Mouse (Mus musculus): ENCODE results near the gene Zc3hav1.
"Not testable (repeated sequence)": the region's sequence is repeated elsewhere in the genome, so short reads cannot be mapped to it uniquely, and the experiment has no call there.

The Zc3hav1 gene

DNA sequence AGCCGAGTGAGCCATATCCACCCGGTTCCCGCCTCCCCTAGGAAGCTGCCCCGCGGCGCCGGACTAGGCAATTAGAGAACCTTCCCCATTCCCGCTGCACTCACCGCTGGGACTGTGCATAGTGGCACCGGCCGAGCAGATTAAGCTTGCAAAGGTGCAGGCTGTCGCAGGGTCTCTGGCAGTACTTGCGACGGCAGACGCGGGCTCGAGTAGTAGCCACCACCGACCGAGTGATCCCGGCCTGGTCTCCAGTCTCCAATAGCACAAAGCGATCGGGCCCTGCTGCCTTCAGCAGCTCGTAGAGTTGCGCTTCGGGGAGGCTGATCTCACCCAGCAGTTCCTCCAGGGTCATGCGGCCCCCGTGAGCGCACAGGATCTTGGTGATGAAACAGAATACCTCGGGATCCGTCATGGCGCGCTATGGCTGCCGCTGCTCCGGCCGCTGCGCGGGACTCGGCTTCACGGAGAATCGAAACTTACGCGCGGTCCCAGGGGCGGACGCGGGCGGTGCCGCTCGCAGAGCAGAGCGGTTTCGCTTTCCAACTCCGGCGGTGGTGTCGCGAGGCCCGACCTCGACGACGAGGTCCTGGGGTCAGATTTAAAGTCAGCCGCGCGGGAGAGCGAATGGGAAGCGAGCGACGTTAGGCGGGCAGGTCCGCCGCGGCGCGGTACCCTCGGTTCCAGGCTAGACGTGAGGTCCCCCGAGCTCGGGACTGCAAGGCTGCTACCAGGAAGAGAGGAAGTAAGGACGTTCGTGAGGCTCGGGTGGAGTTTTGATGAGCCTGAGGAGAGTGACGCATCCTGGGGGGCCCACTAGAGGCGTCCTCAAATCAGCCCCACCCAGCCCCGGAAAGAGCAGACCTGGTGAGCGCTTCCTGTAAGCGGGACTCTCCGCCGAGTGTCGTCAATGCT, at the start of gene Zc3hav1:
Gene Zc3hav1 (minus strand): TSS at position 793 of the 912 bp plus-strand sequence.
- peak; percentile 86 for DNase-seq

DNA sequence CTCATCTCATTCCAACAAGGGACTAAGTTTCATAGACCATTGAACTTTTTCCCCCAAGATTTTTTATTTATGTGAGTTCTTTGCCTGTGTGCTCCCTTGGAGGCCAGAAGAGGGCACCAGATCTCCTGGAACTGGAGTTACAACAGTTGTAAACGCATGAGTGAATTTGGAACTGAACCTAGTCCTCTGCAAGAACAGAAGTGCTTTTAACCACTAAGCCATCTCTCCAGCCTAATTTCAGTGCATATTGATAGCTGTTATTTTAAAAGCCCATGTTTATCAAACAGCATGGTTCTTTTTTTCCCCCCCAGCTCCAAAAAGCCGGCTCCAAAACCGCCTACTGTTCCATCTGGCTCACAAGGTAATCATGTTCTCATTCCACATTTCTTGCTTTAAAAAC, 35.3 kb upstream of the Zc3hav1 start:
- DNase-seq, result peak; percentile 48

DNA sequence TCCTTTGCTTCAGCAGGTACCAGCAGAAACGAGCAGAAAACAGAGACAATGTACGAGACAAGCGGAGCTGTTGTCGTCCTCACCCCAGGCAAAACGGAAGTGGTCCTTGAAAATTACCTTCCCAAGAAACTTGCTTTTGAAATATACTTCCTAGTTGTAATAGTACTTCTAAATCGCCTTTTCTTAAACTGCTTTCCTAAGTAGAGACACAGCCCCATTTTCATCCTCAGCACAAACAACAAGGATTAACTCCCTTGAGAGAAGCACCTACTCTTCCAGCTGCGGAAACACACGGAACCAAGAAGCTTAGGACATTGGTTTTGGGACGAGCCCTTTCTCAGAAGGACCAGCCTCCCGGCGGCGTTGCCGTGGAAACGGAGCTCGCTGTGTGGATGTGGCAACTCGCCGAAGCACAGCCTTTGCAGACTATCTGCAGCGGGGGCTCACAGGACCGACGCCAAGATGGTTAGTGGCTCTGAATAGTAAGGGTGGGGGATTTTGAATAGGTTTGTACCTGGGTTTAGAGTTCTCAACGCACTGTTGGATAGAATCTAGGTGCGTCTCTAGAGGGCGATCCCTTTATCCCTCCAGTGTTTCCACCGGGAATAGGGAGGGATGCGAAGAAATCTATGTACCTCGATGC, 26.8 kb upstream of the Zc3hav1 start, which contains the start of gene Ttc26:
Gene Ttc26 (plus strand): TSS at position 341 of the 643 bp plus-strand sequence.
- DNase-seq, result peak; percentile 90

DNA sequence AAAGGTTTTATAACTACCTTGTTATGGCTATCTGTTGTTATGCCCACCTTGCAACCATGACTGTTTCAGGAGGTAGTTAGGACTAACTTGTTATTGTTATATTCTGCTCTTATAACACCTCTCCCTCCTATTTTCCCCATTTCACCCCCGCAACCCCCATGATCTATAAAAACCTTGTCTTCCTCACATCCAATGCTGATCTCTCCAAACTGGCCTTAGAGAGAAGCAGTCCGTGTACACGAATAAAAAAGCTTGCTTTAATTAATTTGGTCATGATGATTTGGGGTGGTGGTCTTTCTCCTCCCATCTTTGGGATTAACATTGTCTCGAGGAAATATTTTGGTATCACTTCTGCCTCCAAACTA, 26.3 kb upstream of the Zc3hav1 start:
- no peak for DNase-seq

DNA sequence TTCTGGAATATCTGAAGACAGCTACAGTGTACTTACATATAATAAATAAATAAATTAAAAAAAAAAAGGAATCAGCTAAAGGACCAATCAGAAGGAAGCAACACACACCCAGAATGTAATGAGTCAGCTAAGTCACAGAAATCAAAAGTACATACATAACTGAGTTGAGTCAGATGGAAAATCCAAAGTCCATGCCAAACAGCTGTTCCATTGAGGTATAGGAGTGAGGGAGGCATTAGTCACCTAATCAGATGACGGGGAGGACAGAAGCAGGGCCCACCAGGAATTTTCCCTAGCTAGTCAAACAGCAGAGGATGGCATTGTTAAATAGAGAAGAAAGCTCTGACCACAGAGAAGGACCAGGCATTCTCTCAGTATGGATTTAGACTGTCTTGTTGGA, 19.9 kb upstream of the Zc3hav1 start:
- DNase-seq, result no peak

DNA sequence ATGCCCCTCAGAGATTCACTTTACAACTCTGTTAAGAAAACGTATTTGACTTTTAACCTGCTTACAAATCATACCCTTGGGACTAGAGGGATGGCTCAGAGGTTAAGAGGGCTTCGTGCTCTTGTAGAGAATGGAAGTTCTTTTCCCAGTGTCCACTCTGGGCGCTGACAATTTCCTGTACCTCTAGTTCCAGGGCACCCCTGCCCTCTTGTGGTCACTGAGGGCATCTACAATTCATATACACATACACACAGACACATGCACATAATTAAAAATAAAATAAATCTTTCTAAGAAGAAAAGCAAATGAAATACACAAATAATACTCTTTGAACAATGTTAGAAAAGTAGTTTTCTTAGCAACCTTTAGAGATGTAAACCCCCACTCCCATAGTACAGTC, 15.5 kb upstream of the Zc3hav1 start:
- no peak for DNase-seq

DNA sequence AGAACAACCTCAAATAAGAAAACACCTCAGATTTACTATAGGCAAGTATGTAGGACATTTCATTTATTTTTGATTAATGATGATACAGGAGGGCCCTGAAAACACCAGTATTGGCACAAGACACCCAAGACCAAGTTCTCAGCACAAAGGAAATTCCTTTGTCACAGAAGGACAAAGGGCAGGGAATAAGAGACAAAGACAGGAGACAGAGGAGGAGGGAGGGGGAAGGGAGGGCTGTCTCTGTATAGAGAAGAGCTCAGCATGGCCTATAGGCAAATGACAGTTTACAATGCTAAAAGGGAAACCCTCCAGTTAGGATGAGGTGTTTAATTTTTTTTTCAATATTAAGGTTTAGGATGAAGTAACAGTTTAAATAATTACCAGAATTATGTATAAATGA, 9.7 kb upstream of the Zc3hav1 start:
- no peak for DNase-seq

DNA sequence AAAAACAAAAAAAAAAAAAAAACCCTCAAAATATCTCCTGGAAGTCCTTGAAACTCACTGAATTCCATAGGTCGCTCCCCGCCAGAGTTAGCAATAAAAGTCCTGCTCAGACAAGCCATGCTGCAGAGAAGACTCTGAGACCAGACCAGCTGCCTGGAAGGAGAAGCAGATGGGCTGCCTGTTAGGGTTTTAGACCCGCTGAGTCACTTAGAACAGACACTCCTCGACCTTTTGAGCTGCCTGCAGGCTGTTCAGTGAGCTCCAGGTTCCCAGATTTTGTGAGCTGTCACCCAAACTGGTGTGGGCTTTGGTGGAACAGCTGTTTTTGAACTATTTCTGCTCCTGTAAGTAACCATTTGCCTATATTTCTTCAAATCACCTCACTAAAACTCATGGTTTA, 9.0 kb upstream of the Zc3hav1 start:
- no peak for DNase-seq

DNA sequence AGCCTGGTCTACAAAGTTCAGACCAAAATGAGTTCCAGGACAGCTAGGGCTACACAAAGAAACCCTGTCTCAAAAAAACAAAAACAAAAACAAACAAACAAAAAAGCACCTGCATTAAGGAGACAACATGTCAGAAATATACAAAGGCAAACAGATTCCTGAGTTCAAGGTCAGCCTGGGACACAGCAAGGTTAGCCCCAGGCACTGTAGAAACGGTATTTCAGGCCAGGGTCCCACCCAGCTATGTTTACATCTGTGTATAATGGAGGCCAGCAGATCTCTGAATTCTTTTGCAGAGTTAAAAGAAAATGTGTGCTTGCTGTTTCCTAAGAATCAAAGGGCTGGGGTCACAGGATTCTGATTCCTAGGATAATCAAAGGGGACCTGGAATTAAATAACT, 7.5 kb upstream of the Zc3hav1 start:
- no peak for DNase-seq

DNA sequence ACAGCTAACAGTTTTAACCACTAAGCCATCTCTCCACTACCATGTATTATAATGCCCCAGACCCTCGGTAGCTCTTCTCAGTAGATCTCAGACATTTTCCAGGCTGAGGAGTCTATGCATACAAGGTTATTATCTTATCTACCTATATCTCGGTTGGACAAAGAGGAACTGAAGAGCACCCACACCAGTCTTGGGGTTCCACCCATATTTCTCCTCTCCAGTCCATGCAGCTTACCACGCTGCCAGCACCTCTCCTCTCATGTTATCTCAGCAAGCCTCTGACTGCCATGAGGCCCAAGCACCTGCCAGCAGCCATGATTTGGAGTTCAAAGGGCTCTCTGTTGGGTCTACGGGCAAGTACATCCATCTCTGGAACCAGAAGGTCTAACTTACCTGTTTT, 6.7 kb upstream of the Zc3hav1 start:
- DNase-seq, result no peak

DNA sequence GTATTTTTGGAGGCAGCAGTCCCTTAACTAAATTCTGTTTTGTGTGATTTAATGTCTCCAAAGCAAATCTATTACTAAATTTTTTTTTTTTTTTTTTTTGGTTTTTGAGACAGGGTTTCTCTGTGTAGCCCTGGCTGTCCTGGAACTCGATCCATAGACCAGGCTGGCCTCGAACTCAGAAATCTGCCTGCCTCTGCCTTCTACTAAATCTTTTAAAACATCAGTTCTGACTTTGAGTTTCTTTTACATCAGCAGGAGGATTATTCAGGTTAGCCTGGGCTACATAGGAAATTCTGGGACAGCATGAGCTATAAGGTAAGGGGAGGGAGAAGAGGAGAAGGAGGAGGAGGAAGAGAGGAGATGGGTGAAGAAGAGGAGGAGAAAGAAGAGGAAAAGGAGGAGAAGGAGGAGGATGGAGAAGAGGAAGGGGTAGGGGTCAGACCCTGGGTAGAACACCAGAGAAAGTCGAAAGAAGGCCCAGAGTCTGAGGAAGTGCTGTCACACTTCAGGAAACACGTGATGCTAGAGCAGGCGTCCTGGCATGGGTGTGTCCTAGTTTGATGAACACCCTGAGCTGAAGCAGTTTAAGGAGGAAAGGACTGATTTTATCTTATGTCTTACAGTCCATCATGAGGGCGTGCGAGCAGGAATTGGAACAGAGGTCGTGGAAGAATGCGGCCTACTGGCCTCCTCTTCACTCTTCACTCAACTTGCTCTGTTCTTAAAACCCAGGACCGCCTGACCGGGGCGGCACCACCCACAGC, 5.5 kb upstream of the Zc3hav1 start:
- DNase-seq, result peak; percentile 39

DNA sequence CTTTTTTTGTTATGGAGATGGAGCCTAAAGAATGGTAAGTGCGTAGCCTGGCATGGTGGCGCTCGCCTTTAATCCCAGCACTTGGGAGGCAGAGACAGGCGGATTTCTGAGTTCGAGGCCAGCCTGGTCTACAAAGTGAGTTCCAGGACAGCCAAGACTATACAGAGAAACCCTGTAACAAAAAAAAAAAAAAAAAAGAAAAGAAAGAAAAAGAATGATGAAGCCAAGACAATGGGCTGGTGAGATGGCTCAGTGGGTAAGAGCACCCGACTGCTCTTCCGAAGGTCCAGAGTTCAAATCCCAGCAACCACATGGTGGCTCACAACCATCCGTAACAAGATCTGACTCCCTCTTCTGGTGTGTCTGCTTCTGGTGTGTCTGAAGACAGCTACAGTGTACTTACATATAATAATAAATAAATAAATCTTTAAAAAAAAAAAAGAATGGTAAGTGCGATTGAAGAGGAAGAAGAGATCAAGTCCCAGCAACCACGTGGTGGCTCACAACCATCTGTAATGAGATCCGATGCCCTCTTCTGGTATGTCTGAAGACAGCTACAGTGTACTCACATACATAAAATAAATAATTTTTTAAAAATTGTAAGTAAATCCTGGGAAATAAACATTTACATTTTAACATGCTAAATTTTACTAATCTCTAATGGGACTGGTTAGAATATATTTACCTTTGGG, 4.8 kb upstream of the Zc3hav1 start:
- DNase-seq, result not testable (repeated sequence)

DNA sequence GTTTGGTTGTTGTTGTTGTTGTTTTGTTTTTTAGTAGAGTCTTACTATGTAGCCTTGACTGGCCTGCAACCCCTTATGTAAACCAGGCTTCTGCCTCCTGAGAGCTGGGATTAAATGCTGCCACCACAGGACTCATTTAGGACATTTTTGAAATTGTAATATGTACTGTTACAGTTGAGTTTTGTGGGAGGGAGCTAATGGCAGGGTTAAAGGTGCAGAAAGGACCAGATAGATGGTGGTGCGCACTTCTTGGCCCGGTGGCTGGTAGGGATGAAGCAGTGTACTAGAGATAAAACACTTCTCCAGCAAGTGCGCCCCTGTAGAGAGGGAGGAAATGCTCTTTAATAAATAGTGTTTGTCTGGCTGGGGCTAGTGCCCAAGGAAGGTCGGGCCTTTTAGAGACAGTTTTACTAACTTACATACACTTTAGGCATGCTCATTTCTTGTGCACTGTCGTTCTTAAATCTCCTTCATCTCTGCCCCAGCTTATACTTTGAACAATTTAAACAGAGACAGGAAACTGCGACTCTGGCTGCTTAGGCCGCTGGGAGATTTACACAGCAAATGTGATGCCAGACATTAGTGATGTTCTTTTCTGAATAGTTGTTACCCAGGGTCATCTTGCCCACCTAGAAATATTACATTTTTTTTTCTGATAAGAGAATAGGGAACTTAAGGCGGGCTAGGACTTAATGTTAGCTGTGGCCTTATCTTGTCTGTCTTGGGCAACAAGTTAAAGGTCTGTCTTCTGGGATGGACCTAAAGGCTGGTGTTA, 4.0 kb upstream of the Zc3hav1 start:
- no peak for DNase-seq

DNA sequence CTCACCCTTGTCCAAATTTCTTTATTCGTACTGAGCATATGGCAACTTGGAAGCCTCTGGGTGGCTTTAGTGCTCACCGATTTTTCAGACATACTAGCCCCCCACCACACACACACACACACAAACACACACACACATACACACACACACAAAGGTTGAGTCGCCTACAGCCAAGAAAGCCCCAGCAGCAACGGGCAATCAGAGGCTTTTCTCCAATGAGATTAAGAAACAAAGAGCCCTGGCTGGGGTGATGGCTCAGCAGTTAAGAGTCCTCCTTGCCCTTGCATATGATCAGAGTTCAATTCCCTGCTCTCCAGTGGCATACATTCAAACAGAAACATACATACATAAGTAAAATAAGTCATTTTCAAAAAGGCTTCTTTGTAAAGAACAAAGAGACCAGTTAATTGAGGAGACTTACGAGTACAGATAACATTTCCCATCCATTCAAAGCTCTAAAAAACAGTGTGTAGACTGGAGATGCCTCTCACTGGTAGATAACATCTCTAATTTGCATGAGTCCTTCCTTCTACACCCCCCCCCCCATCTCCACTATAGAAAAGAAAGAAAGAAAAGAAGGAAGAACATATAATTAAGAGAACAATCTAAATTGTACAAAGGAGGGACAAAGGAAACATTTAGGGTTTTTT, 3.3 kb upstream of the Zc3hav1 start:
- no peak for DNase-seq

DNA sequence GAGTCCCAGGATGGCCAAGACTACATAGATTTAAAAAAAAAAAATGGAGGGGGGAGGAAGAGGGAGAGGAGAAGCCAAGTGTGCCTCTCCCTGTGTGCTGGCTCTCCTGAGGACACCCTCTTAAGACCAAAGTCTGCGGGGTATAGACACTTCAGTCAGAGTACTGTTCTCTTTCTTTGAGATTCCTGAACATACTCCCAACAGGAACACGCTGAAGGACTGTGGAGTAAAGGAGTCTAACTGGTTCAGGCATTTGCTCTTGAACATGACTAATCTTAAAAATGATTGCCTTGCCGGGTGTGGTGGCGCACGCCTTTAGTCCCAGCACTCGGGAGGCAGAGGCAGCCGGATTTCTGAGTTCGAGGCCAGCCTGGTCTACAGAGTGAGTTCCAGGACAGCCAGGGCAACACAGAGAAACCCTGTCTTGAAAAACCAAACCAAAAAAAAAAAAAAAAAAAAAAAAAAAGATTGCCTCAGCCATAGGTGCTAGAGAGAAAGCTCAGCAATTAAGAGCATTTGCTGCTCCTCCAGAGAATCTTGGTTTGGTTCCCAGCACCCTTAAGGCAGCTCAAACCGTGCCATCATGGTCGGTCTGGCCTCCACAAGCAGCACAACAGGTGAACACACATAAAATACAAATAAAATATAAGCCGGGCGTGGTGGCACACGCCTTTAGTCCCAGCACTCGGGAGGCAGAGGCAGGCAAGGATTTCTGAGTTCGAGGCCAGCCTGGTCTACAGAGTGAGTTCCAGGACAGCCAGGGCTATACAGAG, 2.4 kb upstream of the Zc3hav1 start:
- not testable (repeated sequence) for DNase-seq

DNA sequence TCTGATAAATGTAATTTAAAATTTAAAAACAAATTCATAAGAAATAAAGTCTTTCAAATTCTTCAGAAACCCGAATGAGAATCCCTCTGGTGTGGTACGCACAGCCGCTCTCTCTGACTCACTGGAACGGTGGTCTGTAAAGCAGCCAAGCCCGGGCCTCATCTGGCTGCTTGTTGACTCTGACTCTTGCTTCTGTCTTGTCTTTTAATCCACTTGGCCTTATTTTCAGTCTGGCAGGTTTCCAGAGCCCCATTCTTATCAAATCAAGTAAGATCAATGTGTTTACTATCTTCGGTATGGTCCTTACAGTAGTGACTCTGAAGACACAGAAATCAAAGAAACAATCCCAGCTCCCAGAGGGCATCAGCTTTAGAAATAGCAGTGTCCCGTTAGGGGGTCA, 1.5 kb upstream of the Zc3hav1 start:
- DNase-seq, result no peak

DNA sequence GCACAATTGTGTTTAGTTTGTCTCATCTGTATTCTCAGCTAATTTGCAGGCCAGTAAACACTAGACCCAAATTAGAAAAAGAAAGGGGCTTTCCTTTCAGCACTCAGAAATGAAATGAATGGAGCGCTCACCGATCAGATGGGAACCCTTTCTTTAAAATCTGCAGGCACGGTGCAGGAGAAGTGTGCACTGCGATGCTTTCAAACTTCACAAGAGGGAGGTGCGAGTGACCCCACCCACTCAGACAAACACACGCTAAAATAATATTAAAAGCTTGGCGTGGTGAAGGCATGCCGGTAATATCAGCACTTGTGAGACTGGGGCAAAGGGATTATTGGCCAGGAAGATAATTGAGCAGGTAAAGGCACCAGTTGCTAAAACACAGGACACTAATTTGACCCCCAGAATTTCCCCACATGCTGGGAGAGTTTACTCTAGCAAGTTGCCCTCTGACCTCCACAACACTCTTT, 986 bp upstream of the Zc3hav1 start:
- DNase-seq, result no peak

DNA sequence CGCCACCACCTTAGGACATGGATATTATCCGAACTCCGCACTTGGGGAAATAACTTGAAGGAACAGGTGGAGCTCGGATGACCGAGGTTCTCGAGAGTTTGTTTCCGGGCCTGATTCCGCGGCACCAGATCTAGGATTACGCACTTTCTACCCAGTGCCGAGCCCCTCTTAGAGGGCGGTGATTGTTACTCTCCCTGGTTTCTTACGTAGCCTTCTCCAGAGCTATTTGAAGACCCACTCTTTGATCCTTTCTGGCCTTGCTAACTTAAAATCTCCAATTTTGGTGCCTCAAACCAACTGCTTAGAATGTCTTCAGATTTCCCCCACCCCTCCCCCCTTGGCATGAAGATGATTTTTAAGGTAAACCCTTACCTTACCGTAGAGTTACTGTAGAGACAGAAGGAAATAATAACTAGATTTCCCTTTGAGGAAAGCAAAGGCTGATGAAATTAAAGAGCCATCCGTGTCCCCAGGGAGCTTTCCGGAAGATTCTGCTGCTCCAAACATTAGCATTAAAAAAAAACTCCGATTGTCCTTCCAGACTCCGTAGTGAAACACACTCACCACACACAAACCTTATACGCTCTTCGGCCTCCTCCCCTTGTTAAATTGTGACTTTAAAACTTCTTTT, 435 bp upstream of the Zc3hav1 start:
- no peak for DNase-seq

DNA sequence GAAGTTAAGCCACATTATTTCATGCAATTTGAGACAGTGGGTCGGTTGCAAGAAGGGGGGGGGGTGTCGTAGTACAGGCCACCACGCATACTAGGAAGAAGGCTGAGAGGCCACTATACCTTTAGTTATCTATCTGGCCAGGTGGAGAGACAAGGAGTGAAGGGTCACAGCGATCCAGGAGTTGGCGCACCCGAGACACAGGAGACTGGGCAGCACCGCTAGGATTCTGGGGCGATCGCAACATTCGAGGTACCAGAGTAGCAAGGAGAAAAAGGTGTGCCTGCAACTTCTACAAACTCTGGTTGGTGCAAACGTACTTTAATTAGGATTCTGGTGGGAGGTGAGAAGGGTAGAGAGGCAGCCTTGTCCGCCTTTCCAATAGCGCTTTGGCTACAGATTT, 1.2 kb downstream of the Zc3hav1 start:
- DNase-seq, result peak; percentile 26

DNA sequence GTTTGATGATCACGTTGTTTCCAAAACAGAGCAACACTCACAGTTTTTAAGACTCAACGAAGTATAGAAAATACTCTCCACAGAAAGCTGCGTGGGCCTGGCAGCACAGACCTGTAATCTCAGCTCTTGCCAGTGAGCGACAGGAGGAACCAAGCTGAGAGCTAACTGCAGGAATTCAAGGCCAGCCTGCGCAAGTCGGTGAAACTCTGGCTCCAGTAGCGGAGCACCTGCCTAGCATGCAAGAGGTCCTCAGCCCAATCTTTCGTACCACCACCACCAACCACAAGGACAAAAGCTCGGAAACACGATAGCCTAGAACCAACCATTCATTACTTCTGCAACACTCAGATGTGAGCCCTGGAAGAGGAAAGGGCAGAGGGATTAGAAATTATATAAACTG, 2.0 kb downstream of the Zc3hav1 start:
- peak; percentile 54 for DNase-seq

Measured in thymus, postnatal 4 days (tissue).